Comparison of ENCODE assay signal across 10 mouse cellular contexts in the genomic region with DNA sequence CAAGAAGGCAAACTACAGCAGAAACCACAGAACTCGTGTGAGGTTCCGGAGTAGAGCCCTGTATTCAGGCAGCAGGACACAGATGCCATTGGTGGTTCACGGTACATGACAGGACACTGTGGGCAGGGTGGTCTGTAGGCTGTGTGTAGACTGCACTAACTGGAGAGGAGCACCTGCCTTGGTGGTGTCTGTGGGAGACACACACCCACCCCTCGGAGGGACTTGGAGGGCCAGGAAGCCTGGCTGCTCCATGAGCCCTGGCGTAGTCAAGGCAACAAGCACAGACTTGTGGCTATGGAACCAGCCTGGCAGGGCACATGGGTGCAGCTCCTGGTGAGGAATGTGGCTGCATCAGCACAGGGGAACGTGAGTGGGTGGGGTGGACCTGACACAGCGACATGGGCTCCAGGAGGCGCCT. TPM values are rescaled to one million over a fixed set of nuclear protein-coding genes. Genes with fewer than 3 reads are reported as not detected.
DNase-seq lines count a peak whose midpoint lies in the region; ATAC-seq lines count a peak whose summit lies in the region.
"Had no signal": no experiment of that assay in that cellular context is flagged by ENCODE, and none has a peak within 500 bp of the region (broad histone marks: within the 10 kb centered on the region; RNA-seq: fewer than 3 reads in every experiment).

No protein-coding gene starts in this region.

- no peaks in the 10 kb centered on the region for H3K9me3 ChIP-seq in heart, embryonic 12.5 days (replicated peaks)
- H3K9me3 ChIP-seq in heart, embryonic 11.5 days (replicated peaks; ENCODE audit: control insufficient read depth, low read length): no peaks in the 10 kb centered on the region
- no peaks in the 10 kb centered on the region for H3K9me3 ChIP-seq in hindbrain, embryonic 13.5 days

- DNase-seq in Muller cell, postnatal 12 days (ENCODE audit: inconsistent ontology term): peak; percentile 75
- DNase-seq in thymus, postnatal 14 days: peak; percentile 63
- DNase-seq in embryo, embryonic 11 days: no peak
- no peak for DNase-seq in gastrocnemius, postnatal 25 days

- H3K27ac ChIP-seq in heart, embryonic 12.5 days (ENCODE audit: poor library complexity, severe bottlenecking): no peak overlapping the region
- no peak overlapping the region for H3K27ac ChIP-seq in heart, embryonic 11.5 days (ENCODE audit: low read depth, low read length)
- H3K27ac ChIP-seq in hindbrain, embryonic 13.5 days: peak overlapping the region; percentile 72; the same call in 1 of the 2 replicates

- no peak overlapping the region for H3K4me3 ChIP-seq in heart, embryonic 12.5 days
- H3K4me3 ChIP-seq in heart, embryonic 11.5 days (ENCODE audit: low read depth, low read length): no peak overlapping the region
- no peak overlapping the region for H3K4me3 ChIP-seq in hindbrain, embryonic 13.5 days

- H3K4me1 ChIP-seq in heart, embryonic 12.5 days (replicated peaks): peaks cover 16% of the 10 kb centered on the region
- H3K4me1 ChIP-seq in heart, embryonic 11.5 days (ENCODE audit: control insufficient read depth, insufficient read depth, low read length): peaks cover 11% of the 10 kb centered on the region
- peaks cover 28% of the 10 kb centered on the region for H3K4me1 ChIP-seq in hindbrain, embryonic 13.5 days (replicated peaks)

- H3K9ac ChIP-seq in heart, embryonic 12.5 days: 0 out of 2 replicates have a peak overlapping the region, but pooled peaks have one; percentile 19
- no peak overlapping the region for H3K9ac ChIP-seq in heart, embryonic 11.5 days (ENCODE audit: low read depth, low read length)
- H3K9ac ChIP-seq in hindbrain, embryonic 13.5 days: no peak overlapping the region

- 75% methylated on average over 8 of the region's 8 CpGs for WGBS in heart, embryonic 12.5 days
- WGBS in heart, embryonic 11.5 days (ENCODE audit: insufficient replicate concordance): 69% methylated on average over 8 of the region's 8 CpGs
- 65% methylated on average over 8 of the region's 8 CpGs for WGBS in hindbrain, embryonic 13.5 days

- no peak overlapping the region for H3K4me2 ChIP-seq in heart, embryonic 12.5 days
- H3K4me2 ChIP-seq in heart, embryonic 11.5 days: no peak overlapping the region
- H3K4me2 ChIP-seq in hindbrain, embryonic 13.5 days: no peak overlapping the region

- no peaks in the 10 kb centered on the region for H3K36me3 ChIP-seq in heart, embryonic 12.5 days
- H3K36me3 ChIP-seq in heart, embryonic 11.5 days (ENCODE audit: control insufficient read depth, insufficient read depth, low read length): no peaks in the 10 kb centered on the region
- no peaks in the 10 kb centered on the region for H3K36me3 ChIP-seq in hindbrain, embryonic 13.5 days

- no peaks in the 10 kb centered on the region for H3K27me3 ChIP-seq in heart, embryonic 12.5 days (replicated peaks)
- H3K27me3 ChIP-seq in heart, embryonic 11.5 days (ENCODE audit: control insufficient read depth, insufficient read depth, low read length): no peaks in the 10 kb centered on the region
- 0 out of 2 replicates have a peak, but pooled peaks cover 5% of the 10 kb centered on the region for H3K27me3 ChIP-seq in hindbrain, embryonic 13.5 days

- ATAC-seq in heart, embryonic 12.5 days (ENCODE audit: insufficient number of reproducible peaks, low FRiP score): no peak
- ATAC-seq in heart, embryonic 11.5 days (replicated peaks; ENCODE audit: insufficient number of reproducible peaks, low FRiP score, low TSS enrichment): no peak
- ATAC-seq in hindbrain, embryonic 13.5 days (ENCODE audit: low FRiP score): peak; percentile 49; the same call in 1 of the 2 replicates
- peak; percentile 85 for ATAC-seq in megakaryocyte progenitor cell, adult 5-6 weeks (replicated peaks; ENCODE audit: poor library complexity)

RNA-seq across cellular contexts. Expression of a gene that starts 11.1 kb away (rescaled TPM):
- 3.8 and 4.4 TPM in 2 replicates for polyA plus RNA-seq in heart, embryonic 12.5 days (2016; fragmentation: Nextera tagmentation; extraction: Ambion mirVana)
- polyA plus RNA-seq in heart, embryonic 11.5 days (2014; fragmentation: Nextera tagmentation; extraction: Ambion mirVana): 3.2 and 3.3 TPM in 2 replicates
- 5.6 and 8.0 TPM in 2 replicates for polyA plus RNA-seq in hindbrain, embryonic 13.5 days (2015; fragmentation: Nextera tagmentation; extraction: Ambion mirVana)
- total RNA-seq in megakaryocyte progenitor cell, adult 5-6 weeks (2015): 6.4 and 8.8 TPM in 2 replicates
- total RNA-seq in megakaryocyte progenitor cell, adult 5-6 weeks (2017): 4.8 and 5.0 TPM in 2 replicates
- total RNA-seq in gastrocnemius, postnatal 25 days (2021): 1 to 10 TPM; 3.0 to 4.1 TPM

RNA-seq across cellular contexts. Expression of a gene that starts 49.7 kb away (rescaled TPM):
- polyA plus RNA-seq in heart, embryonic 12.5 days (2016; fragmentation: Nextera tagmentation; extraction: Ambion mirVana): 1.0 and 1.4 TPM in 2 replicates
- 0.97 and 1.0 TPM in 2 replicates for polyA plus RNA-seq in heart, embryonic 11.5 days (2014; fragmentation: Nextera tagmentation; extraction: Ambion mirVana)
- polyA plus RNA-seq in hindbrain, embryonic 13.5 days (2015; fragmentation: Nextera tagmentation; extraction: Ambion mirVana): 1.0 TPM in 2 replicates
- total RNA-seq in megakaryocyte progenitor cell, adult 5-6 weeks (2015): 2.0 and 3.2 TPM in 2 replicates
- 0.92 and 1.6 TPM in 2 replicates for total RNA-seq in megakaryocyte progenitor cell, adult 5-6 weeks (2017)
- under 1 TPM in 1 of 2 experiments, not detected in 1; 0.33 TPM for total RNA-seq in gastrocnemius, postnatal 25 days (2021)

RNA-seq across cellular contexts. Expression of a gene that starts 54.5 kb away (rescaled TPM):
- not detected in 2 replicates for polyA plus RNA-seq in heart, embryonic 12.5 days (2016; fragmentation: Nextera tagmentation; extraction: Ambion mirVana)
- polyA plus RNA-seq in heart, embryonic 11.5 days (2014; fragmentation: Nextera tagmentation; extraction: Ambion mirVana): not detected in 2 replicates
- 0.06 TPM in 2 replicates for polyA plus RNA-seq in hindbrain, embryonic 13.5 days (2015; fragmentation: Nextera tagmentation; extraction: Ambion mirVana)
- total RNA-seq in megakaryocyte progenitor cell, adult 5-6 weeks (2015): not detected in 2 replicates
- total RNA-seq in megakaryocyte progenitor cell, adult 5-6 weeks (2017): not detected in 2 replicates
- total RNA-seq in gastrocnemius, postnatal 25 days (2021): not detected
- total RNA-seq: MEL had no signal
- polyA plus RNA-seq: large intestine, adult 2 months had no signal

RNA-seq across cellular contexts. Expression of a gene that starts 55.1 kb away (rescaled TPM):
- polyA plus RNA-seq in heart, embryonic 12.5 days (2016; fragmentation: Nextera tagmentation; extraction: Ambion mirVana): 33.3 and 34.8 TPM in 2 replicates
- 28.4 and 32.1 TPM in 2 replicates for polyA plus RNA-seq in heart, embryonic 11.5 days (2014; fragmentation: Nextera tagmentation; extraction: Ambion mirVana)
- 67.1 and 68.7 TPM in 2 replicates for polyA plus RNA-seq in hindbrain, embryonic 13.5 days (2015; fragmentation: Nextera tagmentation; extraction: Ambion mirVana)
- 11.2 and 11.7 TPM in 2 replicates for total RNA-seq in megakaryocyte progenitor cell, adult 5-6 weeks (2015)
- total RNA-seq in megakaryocyte progenitor cell, adult 5-6 weeks (2017): 19.2 and 20.4 TPM in 2 replicates
- 10 to 100 TPM; 12.4 to 14.5 TPM for total RNA-seq in gastrocnemius, postnatal 25 days (2021)

RNA-seq across cellular contexts. Expression of a gene that starts 55.6 kb away (rescaled TPM):
- polyA plus RNA-seq in heart, embryonic 12.5 days (2016; fragmentation: Nextera tagmentation; extraction: Ambion mirVana): 0.33 and 0.36 TPM in 2 replicates
- 0.26 and 0.44 TPM in 2 replicates for polyA plus RNA-seq in heart, embryonic 11.5 days (2014; fragmentation: Nextera tagmentation; extraction: Ambion mirVana)
- 0.27 and 0.41 TPM in 2 replicates for polyA plus RNA-seq in hindbrain, embryonic 13.5 days (2015; fragmentation: Nextera tagmentation; extraction: Ambion mirVana)
- total RNA-seq in megakaryocyte progenitor cell, adult 5-6 weeks (2015): 0.07 TPM in 1 of 2 replicates, not detected in the other
- not detected in 2 replicates for total RNA-seq in megakaryocyte progenitor cell, adult 5-6 weeks (2017)
- total RNA-seq in gastrocnemius, postnatal 25 days (2021): not detected

Comparison
In these comparisons a context has a peak if more than half of its experiments do, and no peak if none do; other contexts are left out.
1. ATAC-seq: peak in hindbrain, embryonic 13.5 days (single experiment) and megakaryocyte progenitor cell, adult 5-6 weeks (single experiment); none in heart, embryonic 12.5 days (single experiment) and heart, embryonic 11.5 days (single experiment).
2. DNase-seq: peak in Muller cell, postnatal 12 days (single experiment) and thymus, postnatal 14 days (single experiment); none in embryo, embryonic 11 days (single experiment) and gastrocnemius, postnatal 25 days (single experiment).